Mouse (Mus musculus) brain, embryonic 18.5 days (tissue): ENCODE data around the gene Usp30.

Experiments used
- DNase-seq: peaks from one replicate; pipeline ENCODE4 v3.0.0-alpha.2; 2012; ENCODE audit warnings: low read depth, low spot score

Gene Usp30

DNA sequence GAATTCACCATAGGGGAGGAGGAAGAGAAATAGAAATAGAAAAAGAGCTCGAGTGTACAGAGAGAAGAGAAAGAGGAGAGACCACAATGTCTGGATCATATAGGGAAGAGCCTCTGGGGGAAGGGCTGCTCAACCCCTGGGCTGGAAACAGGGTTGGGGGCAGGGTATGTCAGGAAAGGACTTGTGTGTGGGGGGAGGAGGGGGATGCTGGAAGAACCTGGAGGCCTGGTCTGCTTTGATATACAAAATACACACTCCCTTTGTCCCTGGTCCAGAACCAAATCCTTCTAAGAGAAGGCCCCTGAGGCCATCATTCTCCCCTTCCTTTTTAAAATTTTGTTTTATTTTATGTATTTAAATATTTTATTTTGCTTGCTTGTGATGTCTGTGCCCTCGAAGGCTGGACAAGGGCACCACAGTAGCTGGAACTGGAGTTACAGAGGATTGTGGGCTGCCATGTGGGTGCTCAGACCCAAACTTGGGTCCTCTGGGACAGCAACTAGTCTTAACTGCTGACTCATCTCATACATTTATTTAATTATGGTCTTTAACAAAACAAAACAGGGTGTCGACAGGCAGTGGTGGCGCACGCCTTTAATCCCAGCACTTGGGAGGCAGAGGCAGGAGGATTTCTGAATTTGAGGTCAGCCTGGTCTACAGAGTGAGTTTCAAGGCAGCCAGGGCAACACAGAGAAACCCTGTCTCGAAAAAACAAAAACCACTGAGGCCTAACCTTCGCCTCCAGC, 61.4 kb downstream of the Usp30 start:
- no peak for DNase-seq

DNA sequence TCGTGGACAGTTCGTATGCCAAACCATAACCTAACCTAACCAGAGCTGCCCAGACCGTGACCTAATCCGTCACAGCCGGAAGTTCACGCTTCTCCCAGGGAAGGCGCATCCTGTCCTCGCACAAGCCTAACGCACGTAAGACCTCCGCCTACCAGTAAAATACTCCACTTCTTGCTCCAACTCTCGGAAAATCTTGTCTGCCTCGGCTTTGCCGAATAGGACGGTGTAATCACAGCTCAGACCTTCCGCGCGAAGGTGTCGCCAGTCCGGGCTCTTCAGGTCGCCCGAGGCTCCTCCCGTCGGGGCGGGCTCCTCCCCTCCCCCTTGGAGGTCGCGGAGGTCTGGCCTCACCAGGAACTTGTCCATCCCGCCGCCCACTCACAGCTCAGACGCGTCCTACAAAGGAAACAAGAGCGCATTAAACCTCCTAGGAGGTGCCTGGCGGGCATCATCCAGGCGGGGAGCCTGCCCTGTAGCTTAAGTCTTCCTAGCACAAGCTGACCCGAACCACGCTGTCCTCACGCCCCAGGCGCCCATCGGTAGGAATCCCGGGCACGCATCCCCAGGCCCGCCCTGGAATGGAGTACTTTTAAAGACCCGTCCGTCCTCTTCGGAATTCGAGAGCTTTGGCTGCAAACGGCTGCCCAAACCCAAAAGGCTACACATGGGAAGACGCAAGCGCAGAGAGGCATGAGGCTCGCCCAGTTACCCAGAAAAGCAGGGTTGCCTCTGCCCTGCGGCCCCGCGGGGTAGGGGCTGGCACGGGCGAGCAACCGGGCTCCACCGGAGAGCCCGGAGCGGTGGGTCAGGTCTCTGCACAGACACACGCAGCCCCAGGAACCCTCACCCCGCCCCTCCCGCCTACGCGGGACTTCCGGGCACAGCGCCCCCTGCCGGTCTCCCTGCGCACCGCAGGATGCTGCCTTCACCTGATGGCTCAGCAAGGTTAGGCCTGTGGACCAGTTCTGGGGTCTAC, 62.4 kb downstream of the Usp30 start, which contains the start of gene Alkbh2:
TSS of gene Alkbh2 (minus strand) at position 845 of the 976 bp plus-strand sequence.
- no peak for DNase-seq

DNA sequence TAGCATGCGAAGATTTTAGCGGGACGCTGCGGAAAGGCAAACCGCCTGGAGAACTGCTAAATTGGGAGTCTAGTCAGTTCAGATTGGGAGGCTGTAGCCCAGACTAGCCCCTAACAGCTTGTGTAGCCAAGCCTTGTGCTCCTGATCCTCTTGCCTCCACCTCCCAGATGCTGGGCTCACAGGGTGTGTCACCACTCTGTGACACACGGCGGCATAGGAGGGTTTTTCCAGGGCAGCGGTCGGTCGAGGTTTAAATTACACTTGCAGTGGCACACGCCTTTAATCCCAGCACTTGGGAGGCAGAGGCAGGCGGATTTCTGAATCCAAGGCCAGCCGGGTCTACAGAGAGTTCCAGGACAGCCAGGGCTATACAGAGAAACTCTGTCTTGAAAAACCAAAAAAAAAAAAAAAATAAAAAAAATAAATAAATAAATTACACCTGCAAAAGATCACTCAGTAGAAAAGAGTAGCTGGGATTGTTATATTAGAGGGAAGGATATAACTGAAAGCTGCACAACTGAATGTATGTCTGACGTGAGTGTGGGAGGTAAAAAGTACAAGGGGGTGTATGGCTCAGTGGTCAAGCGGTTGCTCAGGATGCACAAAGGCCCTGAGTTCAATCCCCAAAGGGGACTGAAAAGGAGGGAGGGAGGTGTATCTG, 64.4 kb downstream of the Usp30 start:
- DNase-seq: no peak

DNA sequence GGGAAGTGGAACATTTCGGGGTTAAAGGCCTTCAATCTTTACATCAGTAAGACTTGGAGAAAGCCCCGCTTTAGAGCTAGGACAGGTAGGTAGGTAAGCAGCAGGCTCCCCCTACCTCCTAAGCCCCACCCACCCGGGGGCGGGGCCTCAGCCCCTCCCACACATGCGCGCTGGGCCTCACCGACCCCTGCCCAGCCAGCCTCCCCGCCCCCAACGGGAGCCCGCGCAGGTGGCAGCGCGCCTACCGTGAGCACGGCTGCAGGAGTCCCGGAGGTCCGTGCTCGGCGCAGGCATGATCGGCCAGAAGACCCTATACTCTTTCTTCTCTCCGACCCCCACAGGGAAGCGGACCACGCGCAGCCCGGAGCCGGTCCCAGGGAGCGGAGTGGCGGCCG, 64.9 kb downstream of the Usp30 start, which contains the start of gene Ung:
TSS of gene Ung (plus strand) at position 176 of the 395 bp plus-strand sequence.
- DNase-seq: no peak

DNA sequence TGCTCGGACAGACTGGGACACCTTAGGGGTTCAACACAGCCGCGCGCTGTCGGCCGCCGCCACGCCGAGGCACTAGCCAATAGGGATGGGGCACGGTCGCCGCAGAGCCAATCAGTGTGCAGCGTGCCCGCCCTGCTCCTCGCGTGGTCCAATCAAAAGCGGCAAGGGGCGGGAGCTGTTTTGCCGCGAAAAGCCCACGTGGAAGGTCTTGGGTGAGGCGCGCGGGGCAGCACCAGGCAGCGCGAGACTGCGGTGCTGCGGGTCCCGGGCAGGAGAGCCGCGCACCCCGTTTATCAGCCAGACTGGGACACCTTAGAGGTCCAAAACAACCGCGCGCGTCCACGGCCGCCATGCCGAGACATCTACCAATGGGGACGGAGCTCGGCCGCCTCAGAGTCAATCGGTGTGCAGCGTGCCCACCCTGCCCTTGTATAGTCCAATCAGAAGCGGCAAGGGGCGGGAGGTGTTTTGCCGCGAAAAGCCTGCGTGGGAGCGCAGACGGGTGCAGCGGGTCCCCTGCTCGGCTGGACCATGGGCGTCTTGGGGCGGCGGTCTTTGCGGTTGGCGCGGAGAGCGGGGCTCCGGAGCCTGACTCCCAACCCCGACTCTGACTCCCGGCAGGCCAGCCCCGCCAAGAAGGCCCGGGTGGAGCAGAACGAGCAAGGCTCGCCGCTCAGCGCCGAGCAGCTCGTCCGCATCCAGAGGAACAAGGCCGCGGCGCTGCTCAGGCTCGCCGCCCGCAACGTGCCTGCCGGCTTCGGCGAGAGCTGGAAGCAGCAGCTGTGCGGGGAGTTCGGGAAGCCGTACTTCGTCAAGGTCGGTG, 65.6 kb downstream of the Usp30 start:
- peak; percentile 82 for DNase-seq

DNA sequence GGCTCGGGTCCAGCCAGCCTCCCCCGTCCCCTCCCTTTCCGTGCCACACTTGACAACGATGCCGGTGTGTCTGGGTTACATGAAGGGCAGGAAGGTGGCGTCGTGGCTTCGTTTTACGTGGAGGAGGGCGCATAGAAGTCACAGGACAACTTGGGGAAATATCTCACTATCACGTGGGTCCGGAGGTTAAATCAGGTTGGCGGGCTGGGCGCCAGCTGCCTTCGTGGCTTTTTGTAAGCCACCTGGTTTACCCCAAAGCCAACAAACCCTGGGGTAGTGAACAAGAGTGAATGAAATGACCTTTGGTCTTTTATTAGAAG, 66.2 kb downstream of the Usp30 start:
- DNase-seq: no peak

DNA sequence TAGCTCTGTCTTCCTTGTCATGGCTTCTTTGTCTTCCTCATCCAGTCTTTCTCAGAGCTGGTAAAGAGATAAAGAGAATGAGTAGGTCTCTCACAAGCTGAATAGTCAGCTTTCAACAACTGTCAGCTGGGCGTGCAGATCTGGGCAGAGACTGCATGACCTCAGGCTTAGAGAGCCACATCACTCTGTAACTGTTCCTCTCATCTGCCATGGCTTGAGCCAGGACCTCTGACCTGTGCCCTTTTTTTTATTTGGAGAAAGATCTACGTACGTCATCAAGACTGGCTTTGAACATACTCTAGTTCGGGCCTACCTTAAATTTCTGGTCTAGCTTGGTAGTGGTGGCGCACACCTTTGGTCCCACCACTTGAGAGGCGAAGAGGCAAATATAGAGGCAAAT, 67.6 kb downstream of the Usp30 start:
- DNase-seq: no peak

DNA sequence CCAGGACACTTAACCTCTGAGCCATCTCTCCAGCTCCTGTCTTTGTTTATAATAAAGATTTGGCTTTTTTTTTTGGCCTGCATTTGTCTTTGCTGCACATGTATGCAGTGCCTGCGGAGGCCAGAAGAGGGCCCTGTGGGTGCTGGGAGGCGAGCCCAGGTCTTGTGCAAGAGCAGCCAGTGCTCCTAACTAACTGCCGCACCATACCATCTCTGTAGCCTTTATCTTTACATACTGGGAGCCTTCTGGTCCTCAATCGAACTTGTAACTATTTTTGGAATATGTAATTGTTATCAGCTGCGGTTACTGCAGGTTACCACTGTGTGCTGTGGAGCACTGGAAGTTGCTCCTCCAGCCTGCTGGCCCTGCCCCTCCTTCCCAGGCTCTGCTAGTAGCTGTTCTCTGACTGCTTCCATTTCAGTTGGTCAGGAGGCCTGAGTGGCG, 68.9 kb downstream of the Usp30 start:
- no peak for DNase-seq

DNA sequence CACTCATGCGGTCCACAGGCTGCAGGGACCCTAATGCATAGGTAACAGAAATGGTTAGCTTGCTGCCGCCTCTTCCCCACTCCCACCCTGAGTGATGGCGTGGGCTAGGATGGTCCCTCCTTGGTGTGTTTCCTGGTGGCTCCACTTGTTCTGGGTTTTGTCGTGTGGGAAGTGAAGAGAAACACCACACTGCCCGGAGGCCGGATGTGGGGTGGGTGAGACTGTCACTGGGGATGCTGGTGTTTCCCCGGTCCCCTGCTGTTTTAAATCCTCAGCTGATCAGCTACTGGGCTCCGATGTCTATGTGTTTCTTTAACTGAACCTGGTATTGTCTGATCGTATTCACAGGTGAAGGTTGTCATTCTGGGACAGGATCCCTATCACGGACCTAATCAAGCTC, 70.3 kb downstream of the Usp30 start:
- no peak for DNase-seq

DNA sequence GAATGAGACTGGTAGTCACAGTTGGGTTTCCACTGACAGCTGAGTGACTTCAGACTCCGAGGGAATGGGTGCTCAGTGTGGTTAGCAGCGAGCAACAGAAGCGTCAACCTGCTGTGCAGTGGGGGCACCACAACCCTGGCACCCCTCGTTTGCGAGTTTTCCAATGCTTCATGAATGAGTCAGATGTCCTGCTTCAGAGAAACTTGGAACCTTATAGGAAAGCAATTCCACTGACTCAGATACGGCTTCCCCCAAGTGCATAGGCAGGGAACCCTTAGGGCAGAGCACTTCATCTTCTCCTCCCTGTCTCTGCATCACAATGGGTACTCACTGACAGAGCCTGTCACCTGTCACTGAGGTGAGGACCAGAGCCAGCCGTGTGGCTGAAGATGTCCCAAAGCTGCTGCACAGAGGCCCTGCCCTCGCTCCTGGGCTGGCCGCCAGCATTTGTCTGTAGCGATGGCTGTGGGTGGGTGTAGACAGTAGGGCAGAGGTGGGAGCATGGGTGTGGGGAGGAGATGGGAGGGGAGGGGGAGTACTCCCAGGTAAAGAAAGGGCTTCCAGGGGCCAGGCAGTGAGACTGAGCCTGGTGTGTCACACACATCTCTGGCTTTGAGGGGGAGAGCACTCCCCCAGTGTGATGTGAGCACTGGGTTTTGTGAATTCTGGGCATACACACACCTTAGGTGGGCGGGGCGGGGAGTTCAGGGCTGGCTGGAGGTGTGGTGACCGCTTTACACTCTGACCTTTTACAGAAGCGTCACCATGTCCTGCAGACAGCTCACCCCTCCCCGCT, 72.4 kb downstream of the Usp30 start:
- no peak for DNase-seq

DNA sequence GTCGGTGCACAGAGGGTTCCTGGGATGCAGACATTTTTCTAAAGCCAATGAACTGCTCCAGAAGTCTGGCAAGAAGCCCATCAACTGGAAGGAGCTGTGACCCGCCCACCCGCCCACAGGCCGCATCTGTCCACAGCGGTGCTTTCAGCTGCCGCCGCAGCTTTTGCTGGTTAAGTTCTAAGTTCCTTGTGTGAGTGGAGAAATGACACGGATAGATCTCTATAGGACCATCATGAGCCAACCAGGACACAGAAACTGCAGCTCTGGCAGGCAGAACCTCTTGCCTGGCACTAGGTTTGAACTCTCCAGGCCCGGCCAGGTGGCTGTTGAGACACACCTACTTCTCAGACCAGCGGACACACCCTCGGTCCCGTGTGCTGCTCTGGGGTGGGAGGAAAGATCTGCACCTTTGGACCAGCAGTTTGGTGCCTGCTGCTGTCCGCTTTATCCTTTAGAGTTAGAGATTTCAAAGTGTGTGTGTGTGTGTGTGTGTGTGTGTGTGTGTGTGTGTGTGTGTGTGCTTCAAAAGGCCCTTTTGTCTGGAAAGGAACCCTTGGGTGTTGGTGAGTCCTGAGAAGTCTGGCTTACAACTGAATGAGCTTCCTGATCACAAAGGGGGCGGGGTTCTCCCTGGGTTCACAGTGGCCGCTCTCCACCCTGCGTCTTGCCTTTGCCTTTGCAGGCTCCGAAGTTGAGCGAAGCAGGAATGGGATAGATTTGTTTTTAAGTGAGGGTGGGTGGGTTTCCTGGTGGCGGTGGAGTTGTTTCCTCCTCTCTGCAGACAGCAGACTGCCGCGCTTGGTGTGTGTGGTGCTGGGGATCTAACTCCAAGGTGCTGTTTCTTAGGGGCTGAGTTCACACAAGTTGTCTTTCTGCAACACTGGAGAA, 73.3 kb downstream of the Usp30 start:
- no peak for DNase-seq

DNA sequence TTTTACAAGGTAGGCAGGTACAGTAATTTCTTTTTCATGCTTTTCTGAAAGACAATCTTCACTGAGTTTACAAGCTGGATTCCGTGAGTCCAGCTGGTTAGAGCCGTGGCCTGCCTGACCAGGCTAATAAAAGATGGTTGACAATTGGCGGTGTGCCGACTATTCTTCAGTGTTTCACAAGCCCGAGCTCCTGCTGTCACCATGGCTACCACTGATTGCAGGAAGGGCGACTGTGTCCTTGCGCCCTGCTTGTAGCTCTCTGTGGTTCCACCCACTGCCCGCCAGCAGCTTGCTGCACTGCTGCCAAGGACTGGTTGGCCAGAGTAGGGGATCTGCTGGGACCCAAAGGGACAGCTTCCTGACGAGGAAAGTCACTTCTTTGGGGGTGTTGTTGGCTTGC, 73.9 kb downstream of the Usp30 start:
- peak; percentile 72 for DNase-seq

DNA sequence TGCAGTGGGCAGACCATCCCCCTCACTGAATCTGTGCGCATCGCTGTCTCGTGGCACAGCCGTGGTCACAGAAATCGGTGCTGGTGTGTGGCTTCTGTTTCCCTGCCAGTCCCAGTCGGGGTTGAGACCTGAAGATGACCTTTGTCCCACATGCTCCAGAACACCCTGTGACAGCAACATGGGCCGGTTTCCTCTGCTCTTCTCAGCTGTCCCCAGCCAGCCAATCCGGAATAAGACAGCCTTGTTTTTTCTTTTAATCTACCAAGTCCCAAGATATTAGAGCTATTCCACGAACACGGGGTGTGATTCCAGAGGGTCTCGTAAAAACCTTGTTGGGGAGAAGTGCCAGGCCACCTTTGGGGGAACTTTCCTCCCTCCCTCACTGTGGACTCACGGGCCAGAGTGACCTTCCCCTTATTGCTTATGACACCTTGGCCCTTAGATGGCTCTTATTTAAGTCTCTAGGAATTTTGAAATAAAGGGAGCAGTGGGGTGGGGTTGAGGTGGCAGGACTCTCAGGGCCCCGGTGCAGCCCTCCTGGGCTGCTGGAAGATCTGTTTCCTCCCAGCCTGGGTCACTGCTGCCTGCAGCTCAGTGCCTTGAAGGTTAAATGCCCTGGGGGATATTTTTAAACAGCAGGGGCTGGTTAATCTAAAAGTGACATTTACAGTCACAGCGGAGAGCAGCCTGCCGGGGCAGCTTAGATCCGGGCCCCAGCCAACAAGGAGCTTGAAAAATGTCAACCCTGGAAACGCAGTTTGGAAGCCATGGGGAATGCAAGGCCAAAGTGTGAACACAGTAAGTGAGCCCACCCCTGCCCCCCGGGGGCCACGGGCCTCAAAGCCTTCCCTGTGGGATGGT, 81.0 kb downstream of the Usp30 start, which contains the start of gene Acacb:
TSS of gene Acacb (plus strand) at position 508 of the 861 bp plus-strand sequence.
- DNase-seq: no peak

DNA sequence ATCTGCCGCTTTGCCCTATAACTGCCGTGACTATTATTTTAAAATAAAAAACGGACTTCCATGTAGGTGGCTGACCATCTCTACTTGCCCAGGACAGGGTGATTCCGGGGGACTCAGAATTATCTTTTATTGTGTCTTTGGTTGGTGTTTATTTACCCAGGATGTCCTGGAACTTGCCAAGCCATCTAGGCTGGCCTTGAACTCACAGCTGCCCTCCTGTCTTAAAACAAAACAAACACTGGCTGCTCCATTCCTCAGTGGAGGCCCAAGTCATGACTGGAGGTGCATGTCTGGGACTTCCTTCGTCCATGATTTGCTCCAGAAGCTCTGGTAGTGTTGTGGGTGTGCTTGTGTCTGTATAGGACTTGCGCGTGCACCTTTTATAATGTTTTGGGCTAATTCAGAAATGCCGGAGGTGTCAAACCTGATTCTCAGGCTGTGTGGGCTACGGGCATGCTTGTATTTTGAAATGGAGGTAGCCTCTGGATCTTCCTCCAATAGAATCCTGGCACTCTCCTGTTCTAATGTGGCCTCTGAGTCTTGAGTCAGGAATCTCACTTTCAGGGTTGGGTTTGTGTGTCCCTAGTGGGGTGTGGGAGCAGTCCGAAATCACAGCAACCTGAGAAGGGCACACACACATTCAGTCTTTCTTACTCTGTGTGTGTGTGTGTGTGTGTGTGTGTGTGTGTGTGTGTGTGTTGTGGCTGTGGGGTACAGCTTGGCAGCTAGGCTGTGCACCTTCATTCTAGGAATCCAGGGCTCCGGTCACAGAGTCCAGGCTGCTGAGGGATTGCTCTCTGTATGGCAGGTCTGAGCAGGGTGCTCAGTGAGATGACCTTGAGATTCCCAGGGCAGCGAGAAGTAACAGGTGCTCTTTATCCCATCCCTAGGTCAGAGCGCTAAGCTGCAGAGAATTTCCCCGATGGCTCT, 82.0 kb downstream of the Usp30 start:
- DNase-seq: no peak

DNA sequence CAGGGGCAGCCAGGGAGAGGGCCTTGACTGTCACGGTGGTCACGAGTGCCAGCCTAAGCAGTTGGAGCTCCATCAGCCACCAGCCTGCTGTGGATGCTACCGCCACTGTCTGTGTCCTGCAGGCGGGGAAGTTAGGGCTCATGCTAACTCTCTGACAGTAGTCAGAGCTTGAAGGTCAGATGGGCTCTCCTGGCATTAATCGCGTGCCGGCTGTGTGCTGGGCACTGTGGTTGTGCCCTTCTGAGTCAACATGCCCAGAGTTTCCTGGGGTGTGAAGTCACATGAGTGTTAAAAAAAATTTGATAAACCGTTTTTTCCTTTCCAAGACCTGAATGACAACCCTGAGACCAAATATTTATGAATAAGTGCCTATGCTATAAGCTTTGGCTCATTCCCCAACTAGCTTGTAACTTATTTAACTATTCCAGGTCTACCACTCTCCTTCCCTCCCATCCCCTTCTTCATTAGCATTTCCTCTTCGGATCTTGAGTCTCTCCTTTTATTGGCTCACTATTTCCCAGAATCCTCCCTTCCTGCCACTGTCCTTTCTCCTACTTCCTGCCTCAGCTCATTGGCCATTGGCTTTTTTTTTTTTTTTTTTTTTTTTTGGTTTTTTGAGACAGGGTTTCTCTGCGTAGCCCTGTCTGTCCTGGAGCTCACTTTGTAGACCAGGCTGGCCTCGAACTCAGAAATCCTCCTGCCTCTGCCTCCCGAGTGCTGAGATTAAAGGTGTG, 87.3 kb downstream of the Usp30 start:
- no peak for DNase-seq

DNA sequence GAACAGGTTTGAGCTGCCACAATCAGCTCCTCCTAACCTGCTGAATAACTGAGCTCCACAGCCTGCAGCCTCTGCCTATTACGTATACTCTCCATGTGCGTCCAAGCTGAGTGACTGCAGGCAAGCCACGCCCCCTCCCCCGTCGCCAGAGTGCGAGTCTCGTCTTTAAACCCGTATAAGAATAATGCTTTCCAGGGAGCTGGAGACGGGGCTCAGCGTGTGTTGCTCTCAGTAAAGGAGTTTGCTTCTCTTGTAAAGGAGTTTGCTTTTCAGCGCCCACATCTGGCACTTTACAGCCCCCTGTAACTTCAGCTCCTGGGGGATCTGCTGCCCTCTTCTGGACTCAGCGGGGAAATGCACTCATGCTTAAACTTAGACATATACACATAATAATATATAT, 88.2 kb downstream of the Usp30 start:
- DNase-seq: no peak

DNA sequence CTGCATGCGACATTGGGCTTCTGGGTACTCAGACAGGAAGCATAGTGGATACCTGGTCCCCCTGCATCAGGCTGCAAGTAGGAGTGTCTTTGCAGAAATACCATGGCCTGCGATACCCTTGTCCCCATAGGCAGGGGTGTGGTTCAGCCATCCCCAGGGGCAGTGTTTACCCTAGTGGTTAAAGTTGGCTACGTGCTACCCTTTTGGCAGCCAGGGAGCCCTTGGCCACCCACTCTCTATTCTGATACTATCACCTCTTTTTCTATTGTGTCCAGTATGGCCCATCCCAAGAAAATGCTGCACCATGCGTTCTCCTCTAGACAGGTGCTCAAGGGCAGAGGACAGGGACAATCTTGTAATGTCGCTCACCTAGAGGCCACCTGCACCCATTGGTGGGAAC, 89.5 kb downstream of the Usp30 start:
- DNase-seq: no peak
